Mouse (Mus musculus): Measurements from ENCODE around the gene Mcpt2.
"Not testable (repeated sequence)": the region's sequence is repeated elsewhere in the genome, so short reads cannot be mapped to it uniquely, and the experiment has no call there.

Gene Mcpt2

GRCm38 (mm10) chr14:56041792-56042191 is at the start of gene Mcpt2:
Gene Mcpt2 (plus strand): TSS chr14:56042041.
- not testable (repeated sequence) for DNase-seq (ENCODE audit: low spot score)

DNA sequence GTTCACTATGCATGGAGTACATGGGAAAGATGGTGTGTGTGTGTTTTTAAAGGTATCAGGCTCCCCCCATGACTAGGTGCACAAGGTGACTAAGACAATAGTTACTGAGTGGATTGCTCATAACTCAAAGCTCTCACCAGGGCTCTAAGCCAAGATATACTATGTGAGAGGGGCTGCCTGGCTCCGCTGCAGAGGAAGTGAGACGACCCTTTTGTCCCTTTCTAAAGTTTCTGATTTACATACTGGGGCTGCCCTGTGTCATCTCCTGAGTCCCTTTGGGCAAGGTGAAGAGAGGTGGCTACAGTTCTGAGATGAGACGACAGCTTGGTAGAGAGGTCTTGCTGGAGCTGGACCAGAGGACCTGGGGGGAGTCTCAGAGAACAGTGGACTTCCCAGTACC is 28.7 kb upstream of the Mcpt2 start:
- no peak for DNase-seq (ENCODE audit: low spot score)

- no peak for DNase-seq (ENCODE audit: low spot score)
Measured at GRCm38 (mm10) chr14:56013924-56014323, 27.9 kb upstream of the Mcpt2 start.

DNA sequence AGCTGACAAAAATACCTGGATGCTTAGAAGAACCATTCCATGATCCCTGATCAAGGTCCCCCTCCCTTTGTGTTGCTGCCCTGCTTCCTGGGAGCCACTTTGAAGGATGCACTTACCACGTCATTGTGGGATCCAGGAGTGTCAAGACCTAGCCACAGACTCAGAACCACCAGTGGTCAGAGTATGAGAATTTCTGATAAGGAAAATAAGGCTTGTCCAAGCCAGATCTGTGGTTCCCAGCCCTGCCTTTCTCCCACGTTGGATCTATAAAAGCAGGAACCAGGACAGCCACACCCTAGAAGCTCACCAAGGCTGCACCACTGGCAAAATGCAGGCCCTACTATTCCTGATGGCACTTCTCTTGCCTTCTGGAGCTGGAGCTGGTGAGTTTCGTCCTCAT is 24.2 kb upstream of the Mcpt2 start, which contains the start of gene Mcpt1:
TSS of gene Mcpt1 (plus strand) at position 301 of the 400 bp plus-strand sequence.
- DNase-seq (ENCODE audit: low spot score): not testable (repeated sequence)

DNA sequence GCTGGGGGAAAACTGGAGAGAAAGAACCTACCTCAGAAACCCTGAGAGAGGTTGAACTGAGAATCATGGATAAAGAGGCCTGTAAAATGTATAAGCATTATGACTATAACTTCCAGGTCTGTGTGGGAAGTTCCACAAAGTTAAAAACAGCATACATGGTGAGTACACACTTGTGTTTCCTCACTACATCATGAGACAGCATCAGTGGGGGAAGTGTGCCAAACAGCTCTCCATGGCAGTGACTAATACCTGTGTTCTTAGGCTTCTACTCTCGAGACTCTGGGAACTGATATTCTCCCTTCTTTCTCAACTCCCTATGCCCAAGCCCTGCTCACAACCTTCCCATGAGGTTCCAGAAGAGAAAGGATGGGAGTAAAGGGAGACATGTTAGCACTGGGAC is 22.4 kb upstream of the Mcpt2 start:
- no peak for DNase-seq (ENCODE audit: low spot score)

- not testable (repeated sequence) for DNase-seq (ENCODE audit: low spot score)
Measured at GRCm38 (mm10) chr14:56021305-56021704, 20.5 kb upstream of the Mcpt2 start.

- not testable (repeated sequence) for DNase-seq (ENCODE audit: low spot score)
Measured at GRCm38 (mm10) chr14:56030395-56030794, 11.4 kb upstream of the Mcpt2 start, which contains the start of gene Mcpt9. Gene Mcpt9 (minus strand): TSS chr14:56030495.

DNA sequence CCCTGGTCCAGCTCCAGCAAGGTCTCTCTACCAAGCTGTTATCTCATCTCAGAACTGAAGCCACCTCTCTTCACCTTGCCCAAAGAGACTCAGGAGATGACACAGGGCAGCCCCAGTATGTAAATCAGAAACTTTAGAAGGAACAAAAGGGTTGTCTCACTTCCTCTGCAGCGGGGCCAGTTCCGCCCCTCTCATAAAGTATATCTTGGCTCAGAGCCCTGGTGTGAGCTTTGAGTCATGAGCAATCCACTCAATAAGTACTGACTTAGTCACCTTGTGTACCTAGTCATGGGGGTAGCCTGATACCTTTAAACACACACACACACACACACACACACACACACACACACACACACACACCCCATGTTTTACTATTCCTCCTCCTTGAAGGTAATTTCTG is 7.4 kb upstream of the Mcpt2 start:
- no peak for DNase-seq (ENCODE audit: low spot score)

GRCm38 (mm10) chr14:56055408-56055807 is 13.6 kb downstream of the Mcpt2 start:
- DNase-seq (ENCODE audit: low spot score): no peak

DNA sequence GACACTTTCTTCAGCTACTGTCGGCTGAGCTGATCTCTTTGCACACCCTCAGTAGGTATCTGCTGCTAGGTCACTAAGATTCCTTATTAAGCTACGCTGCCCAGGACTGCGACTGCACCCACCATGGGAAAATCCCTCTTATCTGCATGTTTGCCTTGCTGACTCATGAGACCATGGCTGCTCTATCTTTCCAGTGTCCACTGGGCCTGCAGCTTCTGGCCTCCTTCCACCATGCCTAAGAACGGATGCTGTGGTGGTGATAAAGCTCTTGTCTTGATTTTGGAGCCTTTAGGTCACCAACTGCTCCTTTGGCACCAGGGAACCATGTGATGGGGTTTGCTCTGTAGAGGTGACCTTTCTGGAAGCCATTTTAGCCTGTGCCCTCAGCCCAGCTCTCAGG is 15.9 kb downstream of the Mcpt2 start:
- DNase-seq (ENCODE audit: low spot score): no peak

- DNase-seq (ENCODE audit: low spot score): not testable (repeated sequence)
Measured at GRCm38 (mm10) chr14:56062213-56062612, 20.4 kb downstream of the Mcpt2 start, which contains the start of gene Mcpt4. Gene Mcpt4 (minus strand): TSS chr14:56062313.

GRCm38 (mm10) chr14:56082016-56082415 is 40.2 kb downstream of the Mcpt2 start:
- no peak for DNase-seq (ENCODE audit: low spot score)

DNA sequence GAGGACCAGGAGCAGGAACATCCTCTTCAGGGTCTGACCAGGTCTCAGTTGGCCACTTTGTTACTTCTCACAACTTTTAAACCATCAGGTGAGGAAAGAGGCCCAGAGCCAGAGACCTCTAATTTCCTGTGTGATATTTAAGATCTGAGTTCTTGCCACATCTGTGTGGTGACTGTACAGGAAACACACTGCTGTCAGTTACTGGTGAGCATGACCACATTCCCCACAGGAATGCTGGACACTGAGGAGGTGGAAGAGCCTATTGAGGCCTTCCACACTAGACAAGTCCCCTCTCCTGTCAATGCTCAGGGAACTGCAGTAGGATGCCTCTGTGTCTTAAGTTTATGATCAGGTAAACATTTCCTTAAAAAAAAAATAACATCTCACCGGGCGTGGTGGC is 43.3 kb downstream of the Mcpt2 start, which contains the start of gene Mcpt8:
TSS of gene Mcpt8 (minus strand) at position 107 of the 400 bp plus-strand sequence.
- no peak for DNase-seq (ENCODE audit: low spot score)

- no peak for DNase-seq (ENCODE audit: low spot score)
Measured at GRCm38 (mm10) chr14:56086711-56087110, 44.9 kb downstream of the Mcpt2 start.

- no peak for DNase-seq (ENCODE audit: low spot score)
Measured at GRCm38 (mm10) chr14:56093353-56093752, 51.5 kb downstream of the Mcpt2 start.

Measured in layer of hippocampus, adult 11-12 months (tissue).